23 mouse cellular contexts compared by ENCODE assay signal in the genomic region with DNA sequence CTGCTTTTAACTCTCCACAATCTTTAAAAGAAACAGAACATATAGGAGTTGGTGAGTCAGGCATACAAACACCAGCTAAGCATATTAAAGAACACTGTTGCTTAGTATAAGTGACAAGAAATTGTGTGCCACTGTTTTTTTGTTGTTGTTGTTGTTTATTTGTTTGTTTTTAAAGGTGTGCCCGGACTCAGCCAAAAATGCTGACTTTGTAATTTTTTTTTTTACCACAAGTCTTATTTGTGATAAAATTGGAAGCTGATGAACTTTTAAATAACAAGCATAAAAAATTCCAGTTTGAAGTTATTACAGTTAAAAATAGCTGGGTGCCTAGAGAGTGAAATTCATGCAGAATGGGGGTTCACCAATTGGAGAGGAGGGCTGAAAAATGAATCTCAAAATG.
DNase-seq lines count a peak whose midpoint lies in the region; ATAC-seq and TF ChIP-seq lines count a peak whose summit lies in the region.
"Had no signal": no experiment of that assay in that cellular context is flagged by ENCODE, and none has a peak within 500 bp of the region (broad histone marks: within the 10 kb centered on the region; RNA-seq: fewer than 3 reads in every experiment).

No protein-coding gene starts in this region.

- H3K4me1 ChIP-seq in CH12.LX (ENCODE audit: control insufficient read depth in 1 of 2, insufficient read depth in 2 of 2) (no peaks in the 10 kb centered on the region), ES-E14 (ENCODE audit: control insufficient read depth in 2 of 2, insufficient read depth in 2 of 2, low read length in 2 of 2, poor library complexity in 1 of 2) (no peaks in the 10 kb centered on the region), MEL (ENCODE audit: control insufficient read depth in 1 of 2, insufficient read depth in 2 of 2, low read length in 2 of 2) (no peaks in the 10 kb centered on the region)
- no peaks in the 10 kb centered on the region for H3K4me1 ChIP-seq in midbrain, embryonic 11.5 days (ENCODE audit: control insufficient read depth, insufficient read depth, low read length)

- TF ChIP-seq EP300 in CH12.LX (IDR thresholded peaks at IDR 0.05; ENCODE audit: low read length) (no peak), MEL (IDR thresholded peaks at IDR 0.05; ENCODE audit: low read depth in 1 of 2, low read length in 2 of 2) (no peak)

- DNase-seq in CH12.LX (ENCODE audit: extremely low read depth) (no peak), ES-E14 (ENCODE audit: low read depth, low spot score) (no peak), MEL (ENCODE audit: low read depth, low spot score) (no peak)
- no peak for DNase-seq in midbrain, embryonic 11.5 days (ENCODE audit: low spot score, missing footprints)
- DNase-seq in heart, adult 11 months: no peak
- DNase-seq in layer of hippocampus, postnatal 25 days (ENCODE audit: extremely low spot score in 1 of 2, low spot score in 1 of 2): no peak
- DNase-seq: adrenal gland, adult 2 months; adrenal gland, adult 8-10 months; adrenal gland, postnatal 10 days; adrenal gland, postnatal 14 days; adrenal gland, postnatal 25 days; adrenal gland, postnatal 36 days; B cell, adult 2 months; cerebellum, adult 11 months; cerebellum, adult 11-12 months; cerebellum, adult 18-20 months; cerebellum, adult 2 months; cerebellum, adult 8-10 months; cerebellum, adult 9-10 months had no signal

- TF ChIP-seq POLR2A in CH12.LX (IDR thresholded peaks at IDR 0.05; ENCODE audit: low read depth, low read length): no peak
- no peak for TF ChIP-seq POLR2A in MEL (IDR thresholded peaks at IDR 0.05; ENCODE audit: control insufficient read depth in 1 of 2, insufficient read depth in 1 of 2, low read depth in 1 of 2, low read length in 2 of 2, poor library complexity in 1 of 2)

- no peak overlapping the region for H3K4me3 ChIP-seq in CH12.LX (replicated peaks in 1 of 3; ENCODE audit: low read depth in 2 of 3, low read length in 2 of 3, poor library complexity in 1 of 3)
- no peak overlapping the region for H3K4me3 ChIP-seq in ES-E14 (ENCODE audit: insufficient read depth in 1 of 2, low read depth in 1 of 2, low read length in 2 of 2, poor library complexity in 1 of 2, severe bottlenecking in 1 of 2)
- no peak overlapping the region for H3K4me3 ChIP-seq in MEL (ENCODE audit: control insufficient read depth in 1 of 2, insufficient read depth in 1 of 2, low read depth in 2 of 2, low read length in 2 of 2)
- H3K4me3 ChIP-seq in midbrain, embryonic 11.5 days (ENCODE audit: low read depth, low read length): no peak overlapping the region

- no peak overlapping the region for H3K9ac ChIP-seq in CH12.LX (ENCODE audit: insufficient read depth, low read depth)
- no peak overlapping the region for H3K9ac ChIP-seq in ES-E14 (ENCODE audit: insufficient read depth, low read depth, low read length, poor library complexity, severe bottlenecking)
- no peak overlapping the region for H3K9ac ChIP-seq in MEL (ENCODE audit: control insufficient read depth, low read depth, low read length, poor library complexity, severe bottlenecking)
- no peak overlapping the region for H3K9ac ChIP-seq in midbrain, embryonic 11.5 days (ENCODE audit: low read length)

- H3K79me2 ChIP-seq in CH12.LX (replicated peaks; ENCODE audit: control insufficient read depth, extremely low read depth, insufficient read depth, poor library complexity, severe bottlenecking) (no peaks in the 10 kb centered on the region), MEL (ENCODE audit: control insufficient read depth, insufficient read depth, low read length, poor library complexity) (no peaks in the 10 kb centered on the region)

- no peaks in the 10 kb centered on the region for H3K9me3 ChIP-seq in CH12.LX (replicated peaks; ENCODE audit: low read length)
- no peaks in the 10 kb centered on the region for H3K9me3 ChIP-seq in ES-E14 (ENCODE audit: control insufficient read depth, insufficient read depth, low read depth, low read length)
- no peaks in the 10 kb centered on the region for H3K9me3 ChIP-seq in MEL (replicated peaks; ENCODE audit: insufficient read depth, low read length)
- no peaks in the 10 kb centered on the region for H3K9me3 ChIP-seq in midbrain, embryonic 11.5 days (ENCODE audit: control insufficient read depth, low read length)

- WGBS in midbrain, embryonic 11.5 days: 79% methylated on average over 1 of the region's 1 CpGs

- dilution Hi-C loops in CH12.LX (cut with MboI; ENCODE audit: extremely low pct_ligation_motif_present, extremely low pct_unique_long_range_greater_than_20kb, low sequenced_read_pairs): no loop called here

- no peak overlapping the region for H3K4me2 ChIP-seq in CH12.LX (ENCODE audit: insufficient read depth, low read depth, poor library complexity, severe bottlenecking)
- no peak overlapping the region for H3K4me2 ChIP-seq in midbrain, embryonic 11.5 days

- H3K27ac ChIP-seq in CH12.LX (ENCODE audit: insufficient read depth, low read depth): no peak overlapping the region
- H3K27ac ChIP-seq in ES-E14 (ENCODE audit: insufficient read depth, low read depth, low read length, poor library complexity, severe bottlenecking): no peak overlapping the region
- H3K27ac ChIP-seq in MEL (ENCODE audit: control insufficient read depth, low read depth, low read length): no peak overlapping the region
- H3K27ac ChIP-seq in midbrain, embryonic 11.5 days (ENCODE audit: low read depth, low read length): no peak overlapping the region

- TF ChIP-seq RAD21 in CH12.LX (IDR thresholded peaks at IDR 0.05; ENCODE audit: low read depth, low read length): no peak
- no peak for TF ChIP-seq RAD21 in MEL (IDR thresholded peaks at IDR 0.05; ENCODE audit: low read depth, low read length)

- in situ Hi-C loops in CH12.LX (cut with MboI; ENCODE audit: low pct_ligation_motif_present, low pct_unique_long_range_greater_than_20kb, low sequenced_read_pairs) (no loop called here), ES-E14 (cut with MboI; ENCODE audit: low sequenced_read_pairs in 2 of 2, unreplicated experiment in 2 of 2) (no loop called here)

- H3K36me3 ChIP-seq in CH12.LX (replicated peaks in 1 of 2; ENCODE audit: control insufficient read depth in 1 of 2, insufficient read depth in 1 of 2, low read length in 1 of 2) (no peaks in the 10 kb centered on the region), ES-E14 (ENCODE audit: control insufficient read depth, insufficient read depth, low read length, poor library complexity, severe bottlenecking) (no peaks in the 10 kb centered on the region), MEL (ENCODE audit: control insufficient read depth in 1 of 2, insufficient read depth in 2 of 2, low read length in 2 of 2) (no peaks in the 10 kb centered on the region)
- no peaks in the 10 kb centered on the region for H3K36me3 ChIP-seq in midbrain, embryonic 11.5 days (ENCODE audit: control insufficient read depth, insufficient read depth, low read length)
- H3K36me3 ChIP-seq: G1E had no signal

- no peak for ATAC-seq in midbrain, embryonic 11.5 days (ENCODE audit: low FRiP score)
- ATAC-seq: activated CD4-positive, CD25-positive, alpha-beta regulatory T cell, adult 4 months; CD4-positive, CD25-positive, alpha-beta regulatory T cell, adult 4 months; Patski had no signal

- no peaks in the 10 kb centered on the region for H3K27me3 ChIP-seq in CH12.LX (replicated peaks)
- H3K27me3 ChIP-seq in MEL (ENCODE audit: control insufficient read depth in 1 of 2, insufficient read depth in 2 of 2, low read length in 2 of 2): no peaks in the 10 kb centered on the region
- no peaks in the 10 kb centered on the region for H3K27me3 ChIP-seq in midbrain, embryonic 11.5 days (ENCODE audit: control insufficient read depth, insufficient read depth, low read length)
- H3K27me3 ChIP-seq: Patski had no signal

- TF ChIP-seq CTCF in CH12.LX (conservative IDR thresholded peaks at IDR 0.05 in 1 of 2, IDR thresholded peaks at IDR 0.05 in 1 of 2; ENCODE audit: low read depth in 2 of 2, low read length in 2 of 2) (no peak), MEL (IDR thresholded peaks at IDR 0.05 in 2 of 3, conservative IDR thresholded peaks at IDR 0.05 in 1 of 3; ENCODE audit: control insufficient read depth in 1 of 3, insufficient read depth in 1 of 3, low read depth in 2 of 3, low read length in 3 of 3, poor library complexity in 1 of 3, severe bottlenecking in 1 of 3) (no peak)

TF ChIP-seq in CH12.LX, 34 proteins besides CTCF, POLR2A, EP300 and RAD21:
- TF ChIP-seq MAFK (IDR thresholded peaks at IDR 0.05; ENCODE audit: insufficient replicate concordance, low read length): peak; percentile 81
- TF ChIP-seq ETS1 (conservative IDR thresholded peaks at IDR 0.05; ENCODE audit: low read depth, low read length): no peak
TF ChIP-seq in CH12.LX: peak in this region for 1.

TF ChIP-seq in ES-E14, 5 proteins besides CTCF, POLR2A, EP300 and RAD21:
- TF ChIP-seq HCFC1 (IDR thresholded peaks at IDR 0.05; ENCODE audit: borderline replicate concordance, insufficient read depth, low read length): no peak
- peak; percentile 78 for TF ChIP-seq MAFK (IDR thresholded peaks at IDR 0.05; ENCODE audit: insufficient read depth, low read depth, low read length)

TF ChIP-seq in MEL, 35 proteins besides CTCF, POLR2A, EP300 and RAD21:
- TF ChIP-seq HCFC1 (IDR thresholded peaks at IDR 0.05; ENCODE audit: low read depth, low read length) (no peak), MAFK (IDR thresholded peaks at IDR 0.05; ENCODE audit: borderline replicate concordance, low read depth, low read length) (peak; percentile 54; the same call in 1 of the 2 replicates)

Comparison
In these comparisons a context has a peak if more than half of its experiments do, and no peak if none do; other contexts are left out.
1. Of the 35 proteins assayed by ChIP-seq in both MEL and CH12.LX: peak only in MEL: none; only in CH12.LX: none; in both: MAFK; in neither: 34.